ENCODE assay signal across 10 mouse cellular contexts in the genomic region with DNA sequence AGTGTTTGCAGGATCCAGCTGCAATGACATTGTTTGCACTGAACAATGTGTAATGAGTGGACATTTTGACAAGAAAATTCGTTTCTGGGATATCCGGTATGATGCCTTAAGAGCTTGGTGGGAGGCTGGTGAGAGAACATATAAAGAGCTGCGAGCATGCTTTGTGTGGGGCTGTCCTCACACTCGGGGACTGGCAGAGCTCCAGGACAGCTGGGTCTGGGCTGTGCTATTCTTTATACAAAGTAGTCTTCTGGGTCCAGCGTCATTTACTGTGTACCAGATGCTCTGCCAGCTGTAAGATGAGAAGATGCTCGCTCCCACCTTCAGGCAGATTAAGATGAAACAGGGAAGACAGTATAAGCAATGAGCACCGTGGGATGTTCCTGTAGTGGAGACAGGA. TPM values are rescaled to one million over a fixed set of nuclear protein-coding genes. Genes with fewer than 3 reads are reported as not detected.
A peak's percentile ranks its signal among the peaks of the same experiment; 100 is the strongest.
DNase-seq lines count a peak whose midpoint lies in the region; ATAC-seq and TF ChIP-seq lines count a peak whose summit lies in the region.
"Had no signal": no experiment of that assay in that cellular context is flagged by ENCODE, and none has a peak within 500 bp of the region (broad histone marks: within the 10 kb centered on the region; RNA-seq: fewer than 3 reads in every experiment).

No protein-coding gene starts in this region.

- no peaks in the 10 kb centered on the region for H3K9me3 ChIP-seq in kidney, embryonic 16.5 days (ENCODE audit: low read length)
- H3K9me3 ChIP-seq in intestine, postnatal 0 days (ENCODE audit: control insufficient read depth): no peaks in the 10 kb centered on the region
- H3K9me3 ChIP-seq: embryonic facial prominence, embryonic 12.5 days; G1E had no signal

- ATAC-seq in kidney, embryonic 16.5 days (ENCODE audit: low FRiP score, low TSS enrichment): peak; percentile 39; the same call in 1 of the 2 replicates
- no peak for ATAC-seq in intestine, postnatal 0 days
- no peak for ATAC-seq in erythroblast, adult 5-6 weeks (replicated peaks; ENCODE audit: low FRiP score, poor library complexity, severe bottlenecking)

- no peak overlapping the region for H3K4me2 ChIP-seq in kidney, embryonic 16.5 days (replicated peaks; ENCODE audit: low read depth, low read length)
- no peak overlapping the region for H3K4me2 ChIP-seq in intestine, postnatal 0 days (replicated peaks; ENCODE audit: low read depth)
- H3K4me2 ChIP-seq: embryonic facial prominence, embryonic 12.5 days had no signal

- no peak overlapping the region for H3K4me3 ChIP-seq in kidney, embryonic 16.5 days (ENCODE audit: low read length)
- H3K4me3 ChIP-seq in intestine, postnatal 0 days (ENCODE audit: low read depth, low read length): no peak overlapping the region
- no peak overlapping the region for H3K4me3 ChIP-seq in olfactory bulb, adult 2 months (ENCODE audit: insufficient read depth, low read depth, low read length)
- H3K4me3 ChIP-seq: embryonic facial prominence, embryonic 12.5 days had no signal

- DNase-seq in kidney, adult 9 months: no peak
- peak; percentile 56 to 74 for DNase-seq in frontal cortex, postnatal 10 days (ENCODE audit: low spot score in 2 of 2)
- DNase-seq in spleen, postnatal 36 days (ENCODE audit: low spot score in 2 of 2): no peak
- no peak for DNase-seq in urinary bladder, adult 18-20 months (ENCODE audit: low spot score in 2 of 2)

- no peaks in the 10 kb centered on the region for H3K4me1 ChIP-seq in kidney, embryonic 16.5 days (ENCODE audit: insufficient read depth, low read length)
- no peaks in the 10 kb centered on the region for H3K4me1 ChIP-seq in intestine, postnatal 0 days (replicated peaks; ENCODE audit: control insufficient read depth, insufficient read depth, low read length)
- H3K4me1 ChIP-seq in olfactory bulb, adult 2 months (ENCODE audit: control insufficient read depth, insufficient read depth, low read length): peaks cover 8% of the 10 kb centered on the region
- H3K4me1 ChIP-seq: embryonic facial prominence, embryonic 12.5 days had no signal

- no peak overlapping the region for H3K9ac ChIP-seq in kidney, embryonic 16.5 days (replicated peaks; ENCODE audit: low read length)
- H3K9ac ChIP-seq in intestine, postnatal 0 days (ENCODE audit: low read depth, low read length): no peak overlapping the region
- H3K9ac ChIP-seq: embryonic facial prominence, embryonic 12.5 days had no signal

- TF ChIP-seq CTCF in intestine, postnatal 0 days (IDR thresholded peaks at IDR 0.05; ENCODE audit: low read depth): no peak
- no peak for TF ChIP-seq CTCF in olfactory bulb, adult 2 months (IDR thresholded peaks at IDR 0.05; ENCODE audit: insufficient read depth, low read depth, low read length)

- no peak overlapping the region for H3K27ac ChIP-seq in kidney, embryonic 16.5 days (ENCODE audit: low read length)
- H3K27ac ChIP-seq in intestine, postnatal 0 days (ENCODE audit: low read depth, low read length): peak overlapping the region; percentile 50
- peak overlapping the region; percentile 9; the same call in 1 of the 2 replicates for H3K27ac ChIP-seq in olfactory bulb, adult 2 months (ENCODE audit: insufficient read depth, low read depth, low read length)
- H3K27ac ChIP-seq: embryonic facial prominence, embryonic 12.5 days had no signal

- WGBS in kidney, embryonic 16.5 days: 77% methylated on average over 7 of the region's 7 CpGs
- WGBS in intestine, postnatal 0 days: 58% methylated on average over 7 of the region's 7 CpGs
- WGBS in olfactory bulb, adult 2 months: 8% methylated on average over 7 of the region's 7 CpGs

- no peaks in the 10 kb centered on the region for H3K27me3 ChIP-seq in kidney, embryonic 16.5 days (ENCODE audit: insufficient read depth, low read length)
- H3K27me3 ChIP-seq in intestine, postnatal 0 days (replicated peaks; ENCODE audit: control insufficient read depth, insufficient read depth, low read length): no peaks in the 10 kb centered on the region
- H3K27me3 ChIP-seq: embryonic facial prominence, embryonic 12.5 days had no signal

- peaks cover 71% of the 10 kb centered on the region for H3K36me3 ChIP-seq in kidney, embryonic 16.5 days (ENCODE audit: insufficient read depth, low read length)
- peaks cover 71% of the 10 kb centered on the region for H3K36me3 ChIP-seq in intestine, postnatal 0 days (ENCODE audit: control insufficient read depth, insufficient read depth)

- no peak for TF ChIP-seq POLR2A in olfactory bulb, adult 2 months (IDR thresholded peaks at IDR 0.05; ENCODE audit: insufficient read depth, low read depth, low read length)

RNA-seq across cellular contexts. Expression of gene Sag, which starts 17.2 kb away (rescaled TPM):
- 1.3 and 2.0 TPM in 2 replicates for polyA plus RNA-seq in kidney, embryonic 16.5 days (2015; fragmentation: Nextera tagmentation; extraction: Ambion mirVana)
- polyA plus RNA-seq in intestine, postnatal 0 days (2015; fragmentation: Nextera tagmentation; extraction: Ambion mirVana): 0.18 and 0.37 TPM in 2 replicates
- not detected in 2 replicates for polyA plus RNA-seq in olfactory bulb, adult 2 months (2012; ENCODE audit: insufficient read depth, insufficient read length, low replicate concordance, missing spikeins)
- total RNA-seq in erythroblast, adult 5-6 weeks (2015; ENCODE audit: low replicate concordance): 0.21 TPM in 1 of 2 replicates, not detected in the other
- 0.56 and 3.7 TPM in 2 replicates for total RNA-seq in erythroblast, adult 5-6 weeks (2017; ENCODE audit: low replicate concordance)
- polyA plus RNA-seq: G1E had no signal

RNA-seq across cellular contexts. Expression of gene Atg16l1, which starts 30.6 kb away (rescaled TPM):
- 29.7 and 31.6 TPM in 2 replicates for polyA plus RNA-seq in kidney, embryonic 16.5 days (2015; fragmentation: Nextera tagmentation; extraction: Ambion mirVana)
- 12.8 and 14.9 TPM in 2 replicates for polyA plus RNA-seq in intestine, postnatal 0 days (2015; fragmentation: Nextera tagmentation; extraction: Ambion mirVana)
- polyA plus RNA-seq in olfactory bulb, adult 2 months (2012; ENCODE audit: insufficient read depth, insufficient read length, low replicate concordance, missing spikeins): not detected in 2 replicates
- 38.9 and 57.8 TPM in 2 replicates for total RNA-seq in erythroblast, adult 5-6 weeks (2015; ENCODE audit: low replicate concordance)
- 73.7 and 95.3 TPM in 2 replicates for total RNA-seq in erythroblast, adult 5-6 weeks (2017; ENCODE audit: low replicate concordance)

Comparison
In these comparisons a context has a peak if more than half of its experiments do, and no peak if none do; other contexts are left out.
1. DNase-seq: peak in frontal cortex, postnatal 10 days (2 of 2); none in kidney, adult 9 months (single experiment), spleen, postnatal 36 days (0 of 2) and urinary bladder, adult 18-20 months (0 of 2).